Mouse (Mus musculus) lung, postnatal 10 days (tissue): ENCODE measurements at regions not wholly inside any gene's neighbourhood (a gene's known extent, or its start where the extent isn't known, plus 50 kb on each side); places are given as distances from the start of the nearest gene placed in this dataset.

Experiments used
- DNase-seq: peaks from one replicate; pipeline ENCODE4 v3.0.0; 2021

GRCm38 (mm10) chr2:46468936-46469629, 1351.9 kb upstream of the Zeb2 start:
- DNase-seq = no peak

GRCm38 (mm10) chr2:46465389-46465788, 1348.2 kb upstream of the Zeb2 start:
- peak; percentile 48 for DNase-seq

GRCm38 (mm10) chr2:46464913-46465312, 1347.7 kb upstream of the Zeb2 start:
- DNase-seq = peak; percentile 44

- DNase-seq = no peak
Observed at GRCm38 (mm10) chr2:46462670-46463069, 1345.5 kb upstream of the Zeb2 start.

- DNase-seq = peak; percentile 61
Observed at GRCm38 (mm10) chr2:46450698-46451097, 1333.5 kb upstream of the Zeb2 start.

GRCm38 (mm10) chr2:46445306-46445705, 1328.1 kb upstream of the Zeb2 start:
- peak; percentile 8 for DNase-seq

- peak; percentile 65 for DNase-seq
Observed at GRCm38 (mm10) chr2:46443686-46444180, 1326.5 kb upstream of the Zeb2 start.

GRCm38 (mm10) chr2:46443061-46443685, 1326.0 kb upstream of the Zeb2 start:
- peak; percentile 40 for DNase-seq

GRCm38 (mm10) chr2:46442576-46442975, 1325.4 kb upstream of the Zeb2 start:
- peak; percentile 32 for DNase-seq

GRCm38 (mm10) chr2:46441927-46442326, 1324.7 kb upstream of the Zeb2 start:
- no peak for DNase-seq

GRCm38 (mm10) chr2:46441348-46441747, 1324.2 kb upstream of the Zeb2 start:
- DNase-seq = peak; percentile 23

GRCm38 (mm10) chr2:46440038-46440437, 1322.8 kb upstream of the Zeb2 start:
- DNase-seq = no peak

- DNase-seq = no peak
Observed at GRCm38 (mm10) chr2:46418281-46418680, 1301.1 kb upstream of the Zeb2 start.

- DNase-seq = no peak
Observed at GRCm38 (mm10) chr2:46402373-46403114, 1285.3 kb upstream of the Zeb2 start.

GRCm38 (mm10) chr2:46394161-46394560, 1277.0 kb upstream of the Zeb2 start:
- DNase-seq = no peak

- no peak for DNase-seq
Observed at GRCm38 (mm10) chr2:46372847-46373461, 1255.8 kb upstream of the Zeb2 start.

- DNase-seq = no peak
Observed at GRCm38 (mm10) chr2:46371755-46372154, 1254.6 kb upstream of the Zeb2 start.

GRCm38 (mm10) chr2:46370949-46371348, 1253.8 kb upstream of the Zeb2 start:
- DNase-seq = no peak

- DNase-seq = no peak
Observed at GRCm38 (mm10) chr2:46368882-46369281, 1251.7 kb upstream of the Zeb2 start.

GRCm38 (mm10) chr2:46366135-46366485, 1248.9 kb upstream of the Zeb2 start:
- no peak for DNase-seq

- DNase-seq = no peak
Observed at GRCm38 (mm10) chr2:46365428-46366134, 1248.4 kb upstream of the Zeb2 start.

- no peak for DNase-seq
Observed at GRCm38 (mm10) chr2:46360049-46360712, 1243.0 kb upstream of the Zeb2 start.
